Mouse (Mus musculus) liver, embryonic 14.5 days (tissue): ENCODE measurements around the gene Nrip1. TPM values are rescaled to one million over a fixed set of nuclear protein-coding genes. Genes with fewer than 3 reads are reported as not detected.

Source experiments
- ATAC-seq: fragments of 200-750 bp; cut with Nextera tagmentation; 2 replicates; pipeline ENCODE4 v1.8.0; 2017; ENCODE audit warnings: moderate number of reproducible peaks, mild to moderate bottlenecking, moderate library complexity; ENCODE audit not compliant: insufficient read depth
- DNase-seq, 3 experiments: peaks; one replicate each; pipeline ENCODE4 v3.0.0-alpha.2; 2012 to 2013; ENCODE audit warnings: low read depth in 3 of 3, low spot score in 3 of 3
- H3K27ac ChIP-seq: fragments of 300-500 bp; sonication (generic); 2 replicates; pipeline ENCODE4 v1.5.1; 2014; ENCODE audit warnings: moderate library complexity, mild to moderate bottlenecking, control low read depth, inconsistent platforms
- H3K27me3 ChIP-seq: fragments of 300-500 bp; sonication (generic); 2 replicates; pipeline ENCODE4 v1.6.1; 2014; ENCODE audit warnings: mild to moderate bottlenecking, low read length, moderate library complexity; ENCODE audit not compliant: control insufficient read depth, insufficient read depth
- H3K36me3 ChIP-seq: fragments of 300-500 bp; sonication (generic); replicated peaks from 2 replicates; pipeline ENCODE4 v1.6.1; 2014; ENCODE audit warnings: low read depth; ENCODE audit not compliant: control insufficient read depth, insufficient read depth
- H3K4me1 ChIP-seq, 2 experiments: fragments of 200-500 bp in 1 of 2; fragments of 300-500 bp in 1 of 2; sonication (generic) in 1 of 2; replicated peaks; 2 replicates each; pipeline ENCODE4 v1.6.1; 2012 to 2014; ENCODE audit warnings: antibody characterized with exemption in 1 of 2, inconsistent platforms in 1 of 2, low read length in 1 of 2; ENCODE audit not compliant: control insufficient read depth in 2 of 2, insufficient read depth in 2 of 2
- H3K4me2 ChIP-seq: fragments of 300-500 bp; sonication (generic); 2 replicates; pipeline ENCODE4 v1.6.1; 2014; ENCODE audit warnings: low read depth, mild to moderate bottlenecking, control low read depth, moderate library complexity
- H3K4me3 ChIP-seq, 2 experiments: fragments of 200-500 bp in 1 of 2; fragments of 300-500 bp in 1 of 2; sonication (generic) in 1 of 2; 2 replicates each; pipeline ENCODE4 v1.5.1; 2012 to 2014; ENCODE audit warnings: low read depth in 2 of 2, low read length in 2 of 2, mild to moderate bottlenecking in 2 of 2, control low read depth in 1 of 2, inconsistent platforms in 1 of 2, moderate library complexity in 1 of 2; ENCODE audit not compliant: insufficient read depth in 1 of 2
- H3K9ac ChIP-seq: fragments of 300-500 bp; sonication (generic); replicated peaks from 2 replicates; pipeline ENCODE4 v1.6.1; 2014; ENCODE audit warnings: mild to moderate bottlenecking, control low read depth, moderate library complexity
- H3K9me3 ChIP-seq: fragments of 300-500 bp; sonication (generic); 2 replicates; pipeline ENCODE4 v1.6.1; 2016; ENCODE audit warnings: low read length, mixed read lengths; ENCODE audit not compliant: control insufficient read depth
- CTCF ChIP-seq: IDR thresholded peaks from 2 replicates; pipeline ENCODE4 v1.5.1; 2016; ENCODE audit warnings: antibody characterized with exemption, low read depth, control low read depth
- EP300 ChIP-seq: IDR thresholded peaks from 2 replicates; pipeline ENCODE4 v1.6.1; 2016; ENCODE audit warnings: antibody characterized with exemption, low read depth
- WGBS: fragments of 180-500 bp; shearing (Covaris S2); extraction: QIAGEN DNeasy Blood & Tissue Kit; methylation state at CpG from one replicate; pipeline ENCODE4 v1.1.7; 2014; ENCODE audit not compliant: insufficient replicate concordance; 5-methylcytosine and 5-hydroxymethylcytosine counted together
- polyA plus RNA-seq, 2 experiments: library from polyadenylated mRNA; depleted of rRNA in 1 of 2; stranded (reverse) in 1 of 2; unstranded in 1 of 2; fragments of >200 nt; fragmentation: Nextera tagmentation in 1 of 2; extraction: Ambion mirVana in 1 of 2; gene quantifications; 2 replicates each; pipeline versions ENCODE4 v1.2.1 to v1.2.3; 2012 to 2014

Gene Nrip1
- polyA plus RNA-seq, 2 experiments: 3.5 to 11.7 TPM

- TF ChIP-seq CTCF (no peak), EP300 (no peak)
- Histone ChIP-seq H3K27me3 (no peaks in the 10 kb centered on the region), H3K27ac (no peak overlapping the region; the same call in 1 of the 2 replicates), H3K36me3 (peaks cover 16% of the 10 kb centered on the region), H3K9me3 (no peaks in the 10 kb centered on the region), H3K4me2 (peak overlapping the region; percentile 43), H3K9ac (0 out of 2 replicates have a peak overlapping the region, but pooled peaks have one; percentile 1), H3K4me1 (peaks cover 18 to 20% of the 10 kb centered on the region in 2 experiments), H3K4me3 (no peak overlapping the region)
- peak; percentile 87 for ATAC-seq
- WGBS: 15% methylated on average over 3 of the region's 3 CpGs
- DNase-seq: peak; percentile 63 to 71 (median 64)
Observed at GRCm38 (mm10) chr16:76354841-76355240, 18.8 kb downstream of the Nrip1 start.

DNA sequence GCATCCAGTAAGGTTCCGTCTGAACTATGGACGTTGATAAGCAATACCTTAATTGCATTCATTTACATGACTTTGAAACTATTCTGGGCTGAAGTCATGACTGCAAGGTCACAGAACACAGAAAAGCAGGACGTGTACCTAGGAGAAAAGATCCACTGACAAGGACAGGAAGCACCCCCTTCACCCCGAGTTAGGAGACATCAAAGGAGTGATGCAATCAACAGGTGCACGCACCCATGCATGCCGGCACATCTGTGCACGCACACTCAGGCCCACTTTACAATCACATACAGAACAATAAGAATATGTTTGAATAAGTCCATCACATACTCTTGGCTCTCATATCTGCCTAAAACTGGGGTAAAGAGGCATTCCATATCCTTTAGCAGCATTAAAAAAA lies 19.3 kb downstream of the Nrip1 start:
- ATAC-seq: no peak

GRCm38 (mm10) chr16:76350922-76351321 lies 22.7 kb downstream of the Nrip1 start:
- 86% methylated on average over 8 of the region's 8 CpGs for WGBS
- Histone ChIP-seq H3K9me3 (no peaks in the 10 kb centered on the region), H3K4me3 (no peak overlapping the region), H3K4me1 (peaks cover 16 to 25% of the 10 kb centered on the region in 2 experiments), H3K4me2 (no peak overlapping the region), H3K36me3 (peaks cover 21% of the 10 kb centered on the region), H3K9ac (no peak overlapping the region), H3K27ac (no peak overlapping the region), H3K27me3 (no peaks in the 10 kb centered on the region)
- no peak for ATAC-seq
- no peak for DNase-seq
- TF ChIP-seq CTCF (no peak), EP300 (no peak)

More for the DNA sequence above, 19.3 kb downstream of the Nrip1 start:
- Histone ChIP-seq H3K4me3 (no peak overlapping the region), H3K27me3 (no peaks in the 10 kb centered on the region), H3K9me3 (no peaks in the 10 kb centered on the region), H3K4me1 (peaks cover 18 to 20% of the 10 kb centered on the region in 2 experiments), H3K36me3 (peaks cover 16% of the 10 kb centered on the region), H3K4me2 (no peak overlapping the region), H3K27ac (no peak overlapping the region), H3K9ac (no peak overlapping the region)
- WGBS: 64% methylated on average over 7 of the region's 7 CpGs
- TF ChIP-seq CTCF (no peak), EP300 (no peak)
- no peak for DNase-seq

GRCm38 (mm10) chr16:76349053-76349452 lies 24.6 kb downstream of the Nrip1 start:
- no peak overlapping the region for H3K27ac ChIP-seq
- no peak overlapping the region for H3K9ac ChIP-seq
- peaks cover 10 to 24% of the 10 kb centered on the region in 2 experiments for H3K4me1 ChIP-seq
- no peaks in the 10 kb centered on the region for H3K9me3 ChIP-seq
- no peak overlapping the region for H3K4me3 ChIP-seq
- H3K4me2 ChIP-seq: no peak overlapping the region
- DNase-seq (no peak), ATAC-seq (no peak)
- H3K36me3 ChIP-seq: peaks cover 21% of the 10 kb centered on the region
- WGBS: 86% methylated on average over 11 of the region's 11 CpGs
- H3K27me3 ChIP-seq: no peaks in the 10 kb centered on the region
- TF ChIP-seq EP300 (no peak), CTCF (no peak)

DNA sequence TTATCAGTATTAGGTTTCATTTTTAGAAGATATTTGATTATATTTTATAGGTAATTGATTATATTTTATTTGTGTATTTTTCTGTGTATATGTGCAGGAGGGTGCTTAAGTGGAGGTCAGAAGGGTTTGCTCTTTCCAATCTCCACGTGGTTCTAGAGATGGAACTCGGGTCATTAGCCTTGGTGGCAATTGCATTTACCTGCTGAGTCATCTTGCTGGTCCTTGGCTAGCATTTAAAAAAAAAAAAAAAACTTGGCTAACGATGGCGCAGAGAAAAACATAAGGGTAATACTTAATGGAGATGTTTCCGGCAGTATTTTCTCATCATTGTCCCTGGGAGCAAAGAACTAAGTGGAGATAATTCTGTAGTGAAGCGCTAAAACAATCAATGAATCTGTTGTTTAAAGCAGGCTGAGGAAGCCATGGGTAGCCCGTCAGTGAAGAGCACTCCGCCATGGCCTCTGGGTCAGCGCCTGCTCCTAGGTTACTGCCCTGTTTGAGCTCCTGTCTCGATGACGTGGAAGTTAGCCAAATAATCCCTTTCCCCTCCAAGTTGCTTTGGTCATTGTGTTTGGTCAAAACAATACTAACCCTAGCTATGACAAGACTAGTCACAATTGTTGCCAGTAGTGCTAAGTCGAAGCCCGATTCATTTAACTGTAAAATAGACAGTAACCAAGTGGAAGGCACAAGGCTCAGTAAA lies 25.8 kb downstream of the Nrip1 start:
- H3K4me2 ChIP-seq: no peak overlapping the region
- peaks cover 14 to 31% of the 10 kb centered on the region in 2 experiments for H3K4me1 ChIP-seq
- TF ChIP-seq EP300: no peak
- TF ChIP-seq CTCF: no peak
- no peak overlapping the region for H3K27ac ChIP-seq
- WGBS: 84% methylated on average over 13 of the region's 13 CpGs
- DNase-seq: no peak
- ATAC-seq: no peak
- peaks cover 25% of the 10 kb centered on the region for H3K36me3 ChIP-seq
- H3K27me3 ChIP-seq: no peaks in the 10 kb centered on the region
- H3K4me3 ChIP-seq: no peak overlapping the region
- no peaks in the 10 kb centered on the region for H3K9me3 ChIP-seq
- no peak overlapping the region for H3K9ac ChIP-seq
